12 mouse cellular contexts compared by ENCODE assay signal in the genomic region with DNA sequence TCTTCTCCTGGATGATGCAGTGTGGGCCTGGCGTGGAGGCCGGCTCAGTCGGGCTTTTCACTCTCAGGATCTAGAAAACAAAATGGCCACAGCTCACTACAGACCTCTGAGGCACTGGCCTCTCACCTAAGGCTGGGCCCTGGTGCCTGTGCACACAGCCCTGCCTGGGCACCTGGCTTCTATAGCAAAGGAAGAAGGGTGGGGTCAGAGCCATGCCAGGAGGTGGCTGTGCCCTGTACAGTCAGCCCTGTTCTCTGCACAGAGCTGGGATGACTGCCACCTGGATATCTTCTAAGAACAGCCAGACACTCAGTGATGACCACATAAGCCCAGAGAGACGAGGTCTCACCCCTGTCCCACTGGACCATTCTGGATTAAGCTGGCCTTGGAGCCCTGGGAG.
DNase-seq lines count a peak whose midpoint lies in the region; ATAC-seq and TF ChIP-seq lines count a peak whose summit lies in the region.
"Had no signal": no experiment of that assay in that cellular context is flagged by ENCODE, and none has a peak within 500 bp of the region (broad histone marks: within the 10 kb centered on the region; RNA-seq: fewer than 3 reads in every experiment).

No protein-coding gene starts in this region.

- no peak for TF ChIP-seq CTCF in forebrain, postnatal 0 days (IDR thresholded peaks at IDR 0.05; ENCODE audit: low read depth)

- intact Hi-C loops in heart, postnatal 25 days (cut with DNase I) = no loop called here

- peaks cover 7% of the 10 kb centered on the region for H3K9me3 ChIP-seq in heart, embryonic 13.5 days
- no peaks in the 10 kb centered on the region for H3K9me3 ChIP-seq in lung, embryonic 15.5 days
- H3K9me3 ChIP-seq in forebrain, postnatal 0 days (ENCODE audit: low read length) = no peaks in the 10 kb centered on the region
- no peaks in the 10 kb centered on the region for H3K9me3 ChIP-seq in stomach, embryonic 15.5 days
- H3K9me3 ChIP-seq: liver, embryonic 13.5 days had no signal

- 77% methylated on average over 4 of the region's 4 CpGs for WGBS in heart, embryonic 13.5 days
- 78% methylated on average over 4 of the region's 4 CpGs for WGBS in lung, embryonic 15.5 days
- WGBS in forebrain, postnatal 0 days = 88% methylated on average over 4 of the region's 4 CpGs
- WGBS in stomach, embryonic 15.5 days = 83% methylated on average over 4 of the region's 4 CpGs

- no peaks in the 10 kb centered on the region for H3K27me3 ChIP-seq in heart, embryonic 13.5 days (replicated peaks)
- H3K27me3 ChIP-seq in lung, embryonic 15.5 days = no peaks in the 10 kb centered on the region
- H3K27me3 ChIP-seq in forebrain, postnatal 0 days (ENCODE audit: insufficient read depth, low read length) = no peaks in the 10 kb centered on the region
- no peaks in the 10 kb centered on the region for H3K27me3 ChIP-seq in stomach, embryonic 15.5 days (replicated peaks)
- H3K27me3 ChIP-seq: liver, embryonic 13.5 days had no signal

- no peaks in the 10 kb centered on the region for H3K36me3 ChIP-seq in heart, embryonic 13.5 days
- no peaks in the 10 kb centered on the region for H3K36me3 ChIP-seq in lung, embryonic 15.5 days
- peaks cover 29% of the 10 kb centered on the region for H3K36me3 ChIP-seq in forebrain, postnatal 0 days (ENCODE audit: insufficient read depth)
- no peaks in the 10 kb centered on the region for H3K36me3 ChIP-seq in stomach, embryonic 15.5 days
- H3K36me3 ChIP-seq: liver, embryonic 13.5 days had no signal

- 0 out of 2 replicates have a peak overlapping the region, but pooled peaks have one; percentile 33 for H3K9ac ChIP-seq in heart, embryonic 13.5 days
- no peak overlapping the region for H3K9ac ChIP-seq in lung, embryonic 15.5 days
- no peak overlapping the region for H3K9ac ChIP-seq in forebrain, postnatal 0 days
- no peak overlapping the region for H3K9ac ChIP-seq in stomach, embryonic 15.5 days
- H3K9ac ChIP-seq: liver, embryonic 13.5 days had no signal

- H3K4me1 ChIP-seq in heart, embryonic 13.5 days = peaks cover 25% of the 10 kb centered on the region
- peaks cover 19% of the 10 kb centered on the region for H3K4me1 ChIP-seq in lung, embryonic 15.5 days
- H3K4me1 ChIP-seq in forebrain, postnatal 0 days (ENCODE audit: insufficient read depth) = no peaks in the 10 kb centered on the region
- peaks cover 2% of the 10 kb centered on the region; the same call in 1 of the 2 replicates for H3K4me1 ChIP-seq in stomach, embryonic 15.5 days
- H3K4me1 ChIP-seq: liver, embryonic 13.5 days had no signal

- ATAC-seq in heart, embryonic 13.5 days (ENCODE audit: extremely low read depth, insufficient number of reproducible peaks, low FRiP score, low TSS enrichment) = no peak
- ATAC-seq in lung, embryonic 15.5 days (ENCODE audit: borderline replicate concordance, extremely low read depth, low FRiP score, low TSS enrichment) = peak; percentile 61; the same call in 1 of the 2 replicates
- peak; percentile 25 for ATAC-seq in forebrain, postnatal 0 days
- 0 out of 2 replicates have a peak, but pooled peaks have one; percentile 14 for ATAC-seq in stomach, embryonic 15.5 days (ENCODE audit: insufficient read depth, low FRiP score, low read depth)
- ATAC-seq: CD4-positive, CD25-positive, alpha-beta regulatory T cell, adult 4 months had no signal

- H3K27ac ChIP-seq in heart, embryonic 13.5 days (replicated peaks) = peak overlapping the region; percentile 49
- peak overlapping the region; percentile 73 for H3K27ac ChIP-seq in lung, embryonic 15.5 days
- no peak overlapping the region for H3K27ac ChIP-seq in forebrain, postnatal 0 days (ENCODE audit: low read depth, low read length)
- no peak overlapping the region for H3K27ac ChIP-seq in stomach, embryonic 15.5 days
- H3K27ac ChIP-seq: gastrocnemius, adult 2 months; liver, embryonic 13.5 days had no signal

- H3K4me2 ChIP-seq in heart, embryonic 13.5 days = no peak overlapping the region
- H3K4me2 ChIP-seq in lung, embryonic 15.5 days = no peak overlapping the region
- no peak overlapping the region for H3K4me2 ChIP-seq in forebrain, postnatal 0 days (ENCODE audit: low read depth)
- H3K4me2 ChIP-seq in stomach, embryonic 15.5 days = no peak overlapping the region
- H3K4me2 ChIP-seq: liver, embryonic 13.5 days had no signal

- no peak for DNase-seq in heart, postnatal 25 days (ENCODE audit: low spot score)
- DNase-seq in lung, postnatal 25 days (ENCODE audit: low spot score) = no peak
- DNase-seq in forebrain, postnatal 0 days = no peak
- no peak for DNase-seq in testis, postnatal 10 days (ENCODE audit: low spot score)
- DNase-seq: cerebellum, adult 11 months; gastrocnemius, adult 2 months; liver, embryonic 13.5 days had no signal

- H3K4me3 ChIP-seq in heart, embryonic 13.5 days = no peak overlapping the region
- no peak overlapping the region for H3K4me3 ChIP-seq in lung, embryonic 15.5 days
- H3K4me3 ChIP-seq in forebrain, postnatal 0 days (ENCODE audit: low read depth, low read length) = no peak overlapping the region
- no peak overlapping the region for H3K4me3 ChIP-seq in stomach, embryonic 15.5 days (replicated peaks)
- H3K4me3 ChIP-seq: gastrocnemius, adult 2 months; liver, embryonic 13.5 days; myocyte had no signal

Comparison
In these comparisons a context has a peak if more than half of its experiments do, and no peak if none do; other contexts are left out.
1. H3K27ac ChIP-seq: peak in heart, embryonic 13.5 days (single experiment) and lung, embryonic 15.5 days (single experiment); none in forebrain, postnatal 0 days (single experiment) and stomach, embryonic 15.5 days (single experiment).